ENCODE assay signal across 18 mouse cellular contexts in the genomic region with DNA sequence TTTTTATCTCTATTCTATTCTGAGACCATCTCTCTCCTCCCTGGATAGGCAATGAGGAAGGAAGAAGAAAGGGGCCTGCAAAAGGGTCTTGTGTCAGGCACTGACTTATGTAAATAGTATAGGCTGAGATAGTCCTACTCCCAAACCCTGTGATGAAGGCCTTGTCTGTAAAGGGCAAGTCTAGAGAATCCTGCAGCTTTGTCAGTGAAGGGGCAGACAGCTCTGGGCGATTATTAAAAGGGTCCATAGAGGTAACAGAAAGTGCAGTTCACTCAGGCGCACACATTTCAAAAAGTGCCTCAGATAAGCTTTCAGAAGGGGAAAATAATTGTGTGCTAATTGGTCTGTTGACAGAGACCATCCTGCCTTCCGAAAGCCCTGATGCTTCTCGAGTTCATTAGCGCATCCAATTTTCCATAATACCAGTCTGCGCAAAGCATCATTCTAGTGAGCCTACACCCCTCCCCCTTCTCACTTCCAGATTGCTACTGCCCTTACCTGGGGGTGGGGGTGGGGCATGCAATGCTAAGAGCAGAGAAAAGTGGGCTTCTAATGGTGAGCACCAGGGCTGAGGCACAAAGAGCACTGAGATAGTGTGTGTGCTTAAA.
"Had no signal": no experiment of that assay in that cellular context is flagged by ENCODE, and none has a peak within 500 bp of the region (broad histone marks: within the 10 kb centered on the region; RNA-seq: fewer than 3 reads in every experiment).

No protein-coding gene starts in this region.

- H3K4me3 ChIP-seq: limb, embryonic 15.5 days; liver, embryonic 12.5 days; myocyte; neural tube, embryonic 12.5 days had no signal

- H3K4me1 ChIP-seq: limb, embryonic 15.5 days; liver, embryonic 12.5 days; neural tube, embryonic 12.5 days had no signal

- H3K9ac ChIP-seq: limb, embryonic 15.5 days; liver, embryonic 12.5 days; lung, embryonic 14.5 days; neural tube, embryonic 12.5 days had no signal

- H3K36me3 ChIP-seq: limb, embryonic 15.5 days; liver, embryonic 12.5 days; neural tube, embryonic 12.5 days had no signal

- DNase-seq: kidney, adult 11 months; kidney, adult 9 months; kidney, postnatal 36 days; layer of hippocampus, adult 9-11 months; layer of hippocampus, postnatal 36 days; lung, embryonic 14.5 days; lung, postnatal 10 days; right cerebral cortex, adult 18-20 months; right cerebral cortex, postnatal 25 days; thymus, adult 18-20 months; thymus, postnatal 14 days had no signal

- H3K27me3 ChIP-seq: limb, embryonic 15.5 days; liver, embryonic 12.5 days; neural tube, embryonic 12.5 days had no signal

- H3K9me3 ChIP-seq: limb, embryonic 15.5 days; liver, embryonic 12.5 days; neural tube, embryonic 12.5 days had no signal

- H3K27ac ChIP-seq: kidney, postnatal 0 days; limb, embryonic 15.5 days; liver, embryonic 12.5 days; macrophage; neural tube, embryonic 12.5 days; stomach, postnatal 0 days had no signal

- H3K4me2 ChIP-seq: limb, embryonic 15.5 days; liver, embryonic 12.5 days; lung, embryonic 14.5 days; neural tube, embryonic 12.5 days had no signal

- ATAC-seq: liver, embryonic 12.5 days had no signal
